Mouse (Mus musculus): ENCODE results near the gene Arap1. TPM values are rescaled to one million over a fixed set of nuclear protein-coding genes. Genes with fewer than 3 reads are reported as not detected.

The Arap1 gene
- polyA plus RNA-seq, 1 experiment = 41.8 TPM

DNA sequence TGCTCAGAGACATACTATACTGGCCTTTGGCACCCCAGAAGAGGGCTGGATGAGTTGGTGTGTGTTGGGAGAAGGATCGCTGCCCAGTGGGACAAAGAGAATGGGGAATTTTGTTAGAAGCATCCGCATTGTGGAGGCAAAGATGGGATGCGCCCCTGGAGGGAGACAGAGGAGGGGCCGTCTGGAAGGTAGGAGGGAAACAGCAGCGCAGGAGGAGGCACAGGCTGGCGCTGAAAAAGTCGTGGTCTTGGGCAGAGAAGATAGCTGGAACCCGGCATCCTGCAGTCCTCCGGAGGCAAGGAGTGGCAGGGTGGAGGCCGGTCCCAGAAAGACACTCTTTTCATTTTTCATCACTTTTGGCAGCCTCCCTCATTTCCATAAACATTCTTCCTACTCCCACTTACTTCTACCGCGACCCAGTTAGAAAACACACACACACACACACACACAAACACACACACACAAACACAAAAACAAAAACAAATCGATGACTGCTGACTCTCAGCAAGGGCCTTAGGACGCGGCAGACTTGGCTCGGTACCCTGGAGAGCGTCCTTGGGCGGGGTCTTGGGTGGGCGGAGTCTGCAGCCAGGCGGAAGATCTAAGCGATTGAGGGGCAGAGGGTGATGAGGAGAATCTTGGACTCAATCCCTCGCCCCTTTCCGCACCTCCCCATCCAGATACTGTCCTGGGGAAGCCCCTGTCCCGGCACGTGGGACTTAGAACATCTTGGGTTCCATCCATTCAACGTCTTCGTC lies 71.3 kb downstream of the Arap1 start:
- WGBS = 4% methylated on average over 27 of the region's 27 CpGs
- Histone ChIP-seq H3K27me3 (ENCODE audit: control insufficient read depth, insufficient read depth, low read length) (no peaks in the 10 kb centered on the region), H3K4me3 (replicated peaks; ENCODE audit: insufficient read depth, low read depth, low read length) (no peak overlapping the region), H3K4me1 (ENCODE audit: control insufficient read depth, insufficient read depth, low read length) (no peaks in the 10 kb centered on the region), H3K27ac (ENCODE audit: insufficient read depth, low read length) (no peak overlapping the region)
- DNase-seq = no peak
- no peak for TF ChIP-seq CTCF (IDR thresholded peaks at IDR 0.05; ENCODE audit: borderline replicate concordance, insufficient read depth, low read depth, low read length)
- no peak for TF ChIP-seq POLR2A (IDR thresholded peaks at IDR 0.05; ENCODE audit: borderline replicate concordance, insufficient read depth, low read length)

DNA sequence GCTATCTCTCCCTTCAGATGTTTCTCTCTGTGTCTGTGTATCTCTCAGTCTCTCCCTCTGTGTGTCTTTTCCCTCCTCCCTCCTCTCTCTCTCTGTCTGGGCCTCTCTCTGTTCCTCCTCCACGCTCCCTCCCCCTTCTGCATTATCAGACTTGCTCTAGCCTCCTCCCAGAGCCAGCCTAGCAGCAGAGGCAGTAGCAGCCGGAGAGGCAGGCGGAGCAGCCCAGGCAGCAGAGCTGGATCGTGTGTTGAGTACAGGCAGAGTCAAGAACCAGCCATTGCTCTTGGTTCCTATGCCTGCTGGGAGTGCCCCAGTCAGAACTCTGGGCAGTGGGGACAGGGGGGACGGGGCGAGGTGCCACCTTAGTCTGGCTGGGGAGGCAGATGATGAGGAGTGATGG lies 73.7 kb downstream of the Arap1 start, which contains the start of gene Pde2a:
Pde2a (plus strand) TSS at position 163 of the 400 bp plus-strand sequence.
- Histone ChIP-seq H3K27ac (ENCODE audit: insufficient read depth, low read length) (no peak within 1 kb of the TSS), H3K4me1 (ENCODE audit: control insufficient read depth, insufficient read depth, low read length) (no peaks in the 10 kb centered on the region), H3K4me3 (replicated peaks; ENCODE audit: insufficient read depth, low read depth, low read length) (no peak within 1 kb of the TSS), H3K27me3 (ENCODE audit: control insufficient read depth, insufficient read depth, low read length) (no peaks in the 10 kb centered on the region)
- WGBS = 7% methylated on average over 6 of the region's 6 CpGs
- DNase-seq = no peak
- TF ChIP-seq POLR2A (IDR thresholded peaks at IDR 0.05; ENCODE audit: borderline replicate concordance, insufficient read depth, low read length) = no peak
- TF ChIP-seq CTCF (IDR thresholded peaks at IDR 0.05; ENCODE audit: borderline replicate concordance, insufficient read depth, low read depth, low read length) = no peak

DNA sequence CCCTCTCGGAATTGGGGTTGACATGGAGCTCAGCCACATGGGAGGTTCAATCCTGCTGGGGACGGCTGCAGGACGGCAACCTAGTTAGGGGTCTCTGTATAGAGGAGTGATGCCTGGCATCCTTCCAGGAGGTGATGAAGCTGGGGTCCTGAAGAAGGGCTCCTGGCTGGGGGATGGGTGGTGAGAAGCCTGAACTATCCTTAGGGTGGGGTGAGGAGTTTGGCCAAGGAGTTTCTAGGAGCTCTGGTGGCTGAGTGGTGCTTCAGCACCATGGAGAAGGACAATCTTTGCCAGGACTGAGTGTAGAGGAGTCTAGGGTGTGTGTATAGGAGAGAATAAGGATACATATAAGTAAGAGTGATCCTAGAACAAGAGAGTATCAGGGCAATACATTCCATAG lies 74.2 kb downstream of the Arap1 start:
- no peak overlapping the region for H3K27ac ChIP-seq (ENCODE audit: insufficient read depth, low read length)
- 17% methylated on average over 3 of the region's 3 CpGs for WGBS
- H3K4me1 ChIP-seq (ENCODE audit: control insufficient read depth, insufficient read depth, low read length) = no peaks in the 10 kb centered on the region
- H3K4me3 ChIP-seq (replicated peaks; ENCODE audit: insufficient read depth, low read depth, low read length) = no peak overlapping the region
- TF ChIP-seq CTCF (IDR thresholded peaks at IDR 0.05; ENCODE audit: borderline replicate concordance, insufficient read depth, low read depth, low read length) (no peak), POLR2A (IDR thresholded peaks at IDR 0.05; ENCODE audit: borderline replicate concordance, insufficient read depth, low read length) (no peak)
- DNase-seq = no peak
- no peaks in the 10 kb centered on the region for H3K27me3 ChIP-seq (ENCODE audit: control insufficient read depth, insufficient read depth, low read length)

DNA sequence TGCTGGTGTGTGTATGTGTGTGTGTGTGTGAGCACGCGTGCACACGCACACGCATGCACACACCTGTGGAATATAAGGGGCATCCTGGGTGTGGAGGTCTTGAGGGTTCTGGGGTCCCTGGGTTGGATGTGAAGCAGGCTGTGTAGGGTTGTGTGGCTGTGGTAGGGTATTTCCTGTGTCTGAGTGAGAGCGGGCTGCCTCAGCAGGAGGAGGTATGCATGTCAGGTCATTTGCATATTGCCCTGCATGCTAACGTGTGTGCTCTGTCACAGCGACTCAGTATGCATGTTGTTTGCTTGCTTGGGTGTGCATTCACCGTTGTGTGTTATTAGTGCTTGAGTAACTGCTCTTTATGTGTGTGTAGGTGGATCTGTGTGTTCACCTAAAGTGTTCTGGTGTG lies 74.8 kb downstream of the Arap1 start:
- no peaks in the 10 kb centered on the region for H3K27me3 ChIP-seq (ENCODE audit: control insufficient read depth, insufficient read depth, low read length)
- no peaks in the 10 kb centered on the region for H3K4me1 ChIP-seq (ENCODE audit: control insufficient read depth, insufficient read depth, low read length)
- TF ChIP-seq POLR2A (IDR thresholded peaks at IDR 0.05; ENCODE audit: borderline replicate concordance, insufficient read depth, low read length) (no peak), CTCF (IDR thresholded peaks at IDR 0.05; ENCODE audit: borderline replicate concordance, insufficient read depth, low read depth, low read length) (no peak)
- no peak overlapping the region for H3K27ac ChIP-seq (ENCODE audit: insufficient read depth, low read length)
- H3K4me3 ChIP-seq (replicated peaks; ENCODE audit: insufficient read depth, low read depth, low read length) = no peak overlapping the region
- WGBS = 67% methylated on average over 8 of the region's 8 CpGs
- no peak for DNase-seq

DNA sequence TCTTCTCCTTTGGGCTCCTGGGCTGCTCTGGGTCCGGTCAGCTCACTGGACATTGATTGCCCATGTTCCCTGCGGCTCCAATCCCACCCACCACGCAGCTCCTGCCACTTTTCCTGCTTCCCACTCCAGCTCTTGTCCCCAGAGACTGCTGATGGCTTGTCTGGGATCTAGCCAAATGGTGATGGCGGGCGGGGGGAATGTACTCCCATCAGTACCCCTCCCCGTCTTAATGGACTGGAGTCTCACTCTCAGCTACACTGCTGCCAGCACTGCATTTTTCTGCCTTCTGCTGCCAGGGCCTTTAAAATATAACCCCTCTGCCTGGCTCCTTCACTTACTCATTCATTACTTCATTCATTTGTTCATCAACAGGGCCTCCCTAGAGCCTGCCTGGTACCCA lies 76.1 kb downstream of the Arap1 start:
- WGBS = 33% methylated on average over 6 of the region's 6 CpGs
- no peak overlapping the region for H3K4me3 ChIP-seq (replicated peaks; ENCODE audit: insufficient read depth, low read depth, low read length)
- H3K4me1 ChIP-seq (ENCODE audit: control insufficient read depth, insufficient read depth, low read length) = no peaks in the 10 kb centered on the region
- H3K27ac ChIP-seq (ENCODE audit: insufficient read depth, low read length) = no peak overlapping the region
- no peak for TF ChIP-seq CTCF (IDR thresholded peaks at IDR 0.05; ENCODE audit: borderline replicate concordance, insufficient read depth, low read depth, low read length)
- no peak for TF ChIP-seq POLR2A (IDR thresholded peaks at IDR 0.05; ENCODE audit: borderline replicate concordance, insufficient read depth, low read length)
- DNase-seq = no peak
- H3K27me3 ChIP-seq (ENCODE audit: control insufficient read depth, insufficient read depth, low read length) = no peaks in the 10 kb centered on the region

DNA sequence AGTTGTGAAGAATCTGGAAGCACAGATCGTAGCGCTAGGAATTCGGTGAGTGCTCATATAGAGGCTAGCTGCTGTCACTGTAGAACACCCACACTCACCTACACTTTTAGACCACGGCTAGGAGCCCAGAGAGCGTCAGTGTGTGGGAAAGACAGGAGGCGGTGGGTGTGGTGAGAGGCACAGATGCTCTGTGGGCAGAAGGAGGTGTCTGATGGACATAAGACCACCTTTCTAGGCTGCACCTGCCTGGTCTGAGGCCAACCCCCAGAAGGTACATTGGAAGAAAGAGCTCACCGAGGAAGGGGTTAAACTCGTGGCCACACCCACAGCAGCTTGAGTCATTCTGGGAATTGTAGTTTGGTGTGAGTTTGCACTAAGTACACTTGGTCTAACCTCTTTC lies 78.8 kb downstream of the Arap1 start:
- TF ChIP-seq CTCF (IDR thresholded peaks at IDR 0.05; ENCODE audit: borderline replicate concordance, insufficient read depth, low read depth, low read length) = no peak
- TF ChIP-seq POLR2A (IDR thresholded peaks at IDR 0.05; ENCODE audit: borderline replicate concordance, insufficient read depth, low read length) = no peak
- Histone ChIP-seq H3K4me1 (ENCODE audit: control insufficient read depth, insufficient read depth, low read length) (no peaks in the 10 kb centered on the region), H3K27me3 (ENCODE audit: control insufficient read depth, insufficient read depth, low read length) (no peaks in the 10 kb centered on the region), H3K4me3 (replicated peaks; ENCODE audit: insufficient read depth, low read depth, low read length) (no peak overlapping the region), H3K27ac (ENCODE audit: insufficient read depth, low read length) (no peak overlapping the region)
- no peak for DNase-seq
- 76% methylated on average over 8 of the region's 8 CpGs for whole genome bisulfite sequencing

DNA sequence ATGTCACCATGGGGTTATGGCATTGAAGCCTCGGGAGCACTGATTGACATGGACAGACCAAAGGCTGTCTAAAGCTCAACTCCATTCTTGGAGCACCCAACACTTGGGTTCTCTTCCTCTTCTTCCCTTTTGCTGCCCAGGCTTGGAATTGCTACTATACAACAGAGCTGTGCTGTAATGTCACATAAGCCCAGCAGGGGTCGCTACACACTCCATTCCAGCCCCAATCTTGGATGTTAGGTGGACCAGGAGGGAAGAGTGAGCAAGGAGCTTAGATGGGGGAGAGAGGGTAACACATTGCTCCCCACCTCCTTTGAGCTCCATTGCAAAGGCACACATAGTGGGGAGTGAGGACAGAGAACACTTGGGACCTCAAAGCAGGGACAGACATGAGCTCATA lies 79.9 kb downstream of the Arap1 start:
- DNase-seq = no peak
- no peak overlapping the region for H3K27ac ChIP-seq (ENCODE audit: insufficient read depth, low read length)
- H3K4me1 ChIP-seq (ENCODE audit: control insufficient read depth, insufficient read depth, low read length) = no peaks in the 10 kb centered on the region
- TF ChIP-seq CTCF (IDR thresholded peaks at IDR 0.05; ENCODE audit: borderline replicate concordance, insufficient read depth, low read depth, low read length) (peak; percentile 65), POLR2A (IDR thresholded peaks at IDR 0.05; ENCODE audit: borderline replicate concordance, insufficient read depth, low read length) (no peak)
- WGBS = 23% methylated on average over 2 of the region's 2 CpGs
- H3K27me3 ChIP-seq (ENCODE audit: control insufficient read depth, insufficient read depth, low read length) = no peaks in the 10 kb centered on the region
- H3K4me3 ChIP-seq (replicated peaks; ENCODE audit: insufficient read depth, low read depth, low read length) = no peak overlapping the region

DNA sequence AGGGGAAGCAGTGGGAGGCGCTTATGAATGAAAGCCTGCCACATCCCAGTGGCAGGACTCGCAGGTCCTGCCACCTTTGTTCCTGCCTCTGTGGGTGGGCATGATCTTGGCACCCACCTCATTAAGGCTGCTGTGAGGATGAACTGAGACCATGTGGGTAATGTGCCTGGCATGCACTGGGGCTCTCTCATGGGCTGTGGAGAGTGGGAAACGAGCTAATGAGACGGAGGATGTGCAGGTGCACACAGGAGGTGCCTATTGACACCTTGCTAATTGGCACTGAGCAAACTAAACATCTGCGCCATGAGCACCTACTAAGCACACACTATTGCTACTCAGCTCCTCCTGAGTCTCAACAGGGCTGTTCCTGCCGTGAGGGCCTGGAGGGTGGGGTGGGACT lies 87.2 kb downstream of the Arap1 start:
- no peak overlapping the region for H3K4me3 ChIP-seq (replicated peaks; ENCODE audit: insufficient read depth, low read depth, low read length)
- TF ChIP-seq CTCF (IDR thresholded peaks at IDR 0.05; ENCODE audit: borderline replicate concordance, insufficient read depth, low read depth, low read length) = no peak
- no peak for TF ChIP-seq POLR2A (IDR thresholded peaks at IDR 0.05; ENCODE audit: borderline replicate concordance, insufficient read depth, low read length)
- no peaks in the 10 kb centered on the region for H3K4me1 ChIP-seq (ENCODE audit: control insufficient read depth, insufficient read depth, low read length)
- WGBS = 55% methylated on average over 6 of the region's 6 CpGs
- H3K27me3 ChIP-seq (ENCODE audit: control insufficient read depth, insufficient read depth, low read length) = no peaks in the 10 kb centered on the region
- DNase-seq = no peak
- no peak overlapping the region for H3K27ac ChIP-seq (ENCODE audit: insufficient read depth, low read length)
